Mouse (Mus musculus) lung, adult 2 months (tissue): ENCODE measurements around the gene Cyp3a57.

ENCODE experiments used
- CTCF ChIP-seq: fragments of 200-500 bp; IDR thresholded peaks from 2 replicates; pipeline ENCODE4 v1.5.1; 2011; ENCODE audit warnings: mild to moderate bottlenecking, low read length, control low read depth; ENCODE audit not compliant: insufficient read depth
- POLR2A ChIP-seq: fragments of 200-500 bp; IDR thresholded peaks from 2 replicates; pipeline ENCODE4 v1.6.1; 2011; ENCODE audit warnings: low read depth, mild to moderate bottlenecking, control low read depth, low read length, borderline replicate concordance; ENCODE audit errors: extremely low read depth

- no peak for TF ChIP-seq POLR2A
- no peak for TF ChIP-seq CTCF
Observed at GRCm38 (mm10) chr5:145344941-145345340, at the start of gene Cyp3a57.
